Mouse (Mus musculus): ENCODE results near the gene Cdh13. TPM values are rescaled to one million over a fixed set of nuclear protein-coding genes. Genes with fewer than 3 reads are reported as not detected.

Gene Cdh13
- polyA plus RNA-seq, 1 experiment = 18.4 TPM

DNA sequence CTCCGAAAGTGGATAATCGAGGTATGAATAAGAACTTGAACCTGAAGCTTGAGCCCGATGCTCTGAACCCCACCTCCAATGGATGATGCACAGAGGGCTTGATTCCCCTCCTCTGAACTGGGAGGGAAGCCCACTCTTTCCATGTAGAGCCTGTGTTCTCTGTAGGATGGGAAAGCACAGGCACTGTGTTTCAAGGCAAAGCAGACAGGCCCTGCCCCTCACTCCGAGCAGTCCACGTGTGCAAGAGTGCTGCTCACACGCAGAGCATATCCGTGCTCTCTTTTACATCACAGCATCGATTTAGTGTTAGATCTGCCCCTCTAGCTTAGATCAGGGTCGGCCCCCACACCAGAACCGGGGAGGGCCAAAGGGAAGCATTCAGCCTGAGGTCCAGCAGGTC, 547.5 kb downstream of the Cdh13 start:
- 82% methylated on average over 10 of the region's 10 CpGs for WGBS
- Histone ChIP-seq H3K27me3 (ENCODE audit: control insufficient read depth, insufficient read depth, low read length) (no peaks in the 10 kb centered on the region; the same call in 1 of the 2 replicates), H3K27ac (ENCODE audit: insufficient read depth, low read length) (no peak overlapping the region), H3K4me1 (ENCODE audit: control insufficient read depth, insufficient read depth, low read length) (no peaks in the 10 kb centered on the region), H3K4me3 (replicated peaks; ENCODE audit: insufficient read depth, low read depth, low read length) (no peak overlapping the region)
- no peak for DNase-seq
- TF ChIP-seq CTCF (IDR thresholded peaks at IDR 0.05; ENCODE audit: borderline replicate concordance, insufficient read depth, low read depth, low read length) = no peak
- no peak for TF ChIP-seq POLR2A (IDR thresholded peaks at IDR 0.05; ENCODE audit: borderline replicate concordance, insufficient read depth, low read length)

DNA sequence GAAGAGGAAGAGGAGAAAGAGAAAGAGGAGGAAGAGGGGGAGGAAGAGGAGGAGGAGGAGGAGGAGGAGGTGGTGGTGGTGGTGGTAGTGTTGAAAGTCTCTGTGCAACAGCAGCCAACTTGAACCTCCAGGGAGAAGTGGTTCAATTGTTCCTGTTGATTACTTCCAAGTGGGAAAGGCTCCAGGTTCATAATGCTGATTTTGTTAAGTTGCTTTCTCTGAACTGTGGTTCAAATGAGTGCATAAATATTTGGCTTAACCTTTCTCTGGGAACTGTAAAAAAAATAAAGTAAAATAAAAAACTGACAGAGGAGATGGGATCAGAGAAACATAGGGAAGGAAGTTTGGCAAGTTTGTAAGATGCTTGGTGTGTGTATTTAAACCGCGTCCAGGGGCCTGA, 555.3 kb downstream of the Cdh13 start:
- H3K4me1 ChIP-seq (ENCODE audit: control insufficient read depth, insufficient read depth, low read length) = no peaks in the 10 kb centered on the region
- H3K27ac ChIP-seq (ENCODE audit: insufficient read depth, low read length) = no peak overlapping the region
- TF ChIP-seq CTCF (IDR thresholded peaks at IDR 0.05; ENCODE audit: borderline replicate concordance, insufficient read depth, low read depth, low read length) (no peak), POLR2A (IDR thresholded peaks at IDR 0.05; ENCODE audit: borderline replicate concordance, insufficient read depth, low read length) (no peak)
- no peak for DNase-seq
- H3K27me3 ChIP-seq (ENCODE audit: control insufficient read depth, insufficient read depth, low read length) = no peaks in the 10 kb centered on the region
- 56% methylated on average over 2 of the region's 2 CpGs for WGBS
- H3K4me3 ChIP-seq (replicated peaks; ENCODE audit: insufficient read depth, low read depth, low read length) = no peak overlapping the region

DNA sequence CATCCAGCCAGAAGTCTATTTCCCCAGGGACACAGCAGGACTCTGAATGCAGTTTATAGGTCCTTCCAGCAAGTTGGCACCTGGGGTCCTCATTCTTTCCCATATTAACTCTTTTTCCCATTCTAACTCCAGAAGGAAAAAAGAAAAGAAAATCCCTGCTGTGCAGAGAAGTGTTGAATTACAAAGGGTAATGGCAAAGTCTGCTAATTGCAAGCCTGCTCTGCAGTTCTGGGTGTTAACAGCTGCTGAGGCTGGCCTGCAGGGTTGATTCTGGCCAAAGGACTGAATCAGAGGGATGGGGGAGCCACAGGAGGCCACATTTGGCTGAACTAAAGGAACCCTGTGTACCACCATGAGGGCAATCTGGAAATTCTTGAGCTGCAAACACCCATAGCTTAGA, 562.2 kb downstream of the Cdh13 start:
- Histone ChIP-seq H3K27me3 (ENCODE audit: control insufficient read depth, insufficient read depth, low read length) (no peaks in the 10 kb centered on the region), H3K4me3 (replicated peaks; ENCODE audit: insufficient read depth, low read depth, low read length) (no peak overlapping the region), H3K4me1 (ENCODE audit: control insufficient read depth, insufficient read depth, low read length) (no peaks in the 10 kb centered on the region; the same call in 1 of the 2 replicates), H3K27ac (ENCODE audit: insufficient read depth, low read length) (no peak overlapping the region)
- TF ChIP-seq CTCF (IDR thresholded peaks at IDR 0.05; ENCODE audit: borderline replicate concordance, insufficient read depth, low read depth, low read length) = no peak
- TF ChIP-seq POLR2A (IDR thresholded peaks at IDR 0.05; ENCODE audit: borderline replicate concordance, insufficient read depth, low read length) = no peak
- no peak for DNase-seq

DNA sequence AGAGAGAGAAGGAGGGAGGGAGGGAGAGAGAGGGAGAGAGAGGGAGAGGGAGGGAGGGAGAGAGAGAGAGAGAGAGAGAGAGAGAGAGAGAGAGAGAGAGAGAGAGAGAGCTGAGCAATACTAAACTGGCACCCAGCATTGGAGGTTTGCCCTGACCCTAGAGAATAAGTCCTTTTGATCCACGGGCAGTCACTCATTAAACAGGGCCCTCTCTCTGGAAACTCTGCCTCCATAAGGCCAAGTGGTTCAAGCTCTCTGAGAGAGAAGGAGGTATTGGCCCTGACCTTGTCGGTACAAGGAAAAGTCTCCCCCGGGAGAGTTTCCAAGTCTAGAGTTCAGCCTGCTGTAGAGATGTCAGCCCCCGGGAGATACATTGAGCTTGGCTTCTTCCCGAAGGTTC, 564.5 kb downstream of the Cdh13 start:
- Histone ChIP-seq H3K27ac (ENCODE audit: insufficient read depth, low read length) (no peak overlapping the region), H3K27me3 (ENCODE audit: control insufficient read depth, insufficient read depth, low read length) (no peaks in the 10 kb centered on the region), H3K4me3 (replicated peaks; ENCODE audit: insufficient read depth, low read depth, low read length) (no peak overlapping the region), H3K4me1 (ENCODE audit: control insufficient read depth, insufficient read depth, low read length) (no peaks in the 10 kb centered on the region; the same call in 1 of the 2 replicates)
- TF ChIP-seq POLR2A (IDR thresholded peaks at IDR 0.05; ENCODE audit: borderline replicate concordance, insufficient read depth, low read length) (no peak), CTCF (IDR thresholded peaks at IDR 0.05; ENCODE audit: borderline replicate concordance, insufficient read depth, low read depth, low read length) (no peak)
- DNase-seq = no peak
- WGBS = 60% methylated on average over 5 of the region's 5 CpGs

DNA sequence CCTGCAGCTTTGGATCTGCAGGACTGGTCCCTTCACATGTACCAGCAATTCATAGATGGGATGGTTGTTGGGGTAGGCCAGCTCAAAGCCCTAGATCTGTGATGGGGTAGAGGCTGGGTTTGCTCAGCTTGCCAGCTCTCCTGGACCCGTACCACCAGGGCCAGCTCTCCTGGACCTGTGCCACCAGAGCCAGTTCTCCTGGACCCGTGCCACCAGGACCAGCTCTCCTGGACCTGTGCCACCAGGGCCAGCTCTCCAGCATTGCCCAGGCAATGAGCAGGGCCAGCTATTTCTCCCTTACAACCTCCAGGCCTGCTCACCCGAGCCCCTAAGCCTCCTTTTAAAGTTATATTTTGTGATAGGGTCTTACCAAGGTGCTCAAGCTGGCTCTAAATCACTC, 566.0 kb downstream of the Cdh13 start:
- TF ChIP-seq POLR2A (IDR thresholded peaks at IDR 0.05; ENCODE audit: borderline replicate concordance, insufficient read depth, low read length) (no peak), CTCF (IDR thresholded peaks at IDR 0.05; ENCODE audit: borderline replicate concordance, insufficient read depth, low read depth, low read length) (no peak)
- 27% methylated on average over 3 of the region's 3 CpGs for WGBS
- peak; percentile 41 to 50 for DNase-seq
- H3K27me3 ChIP-seq (ENCODE audit: control insufficient read depth, insufficient read depth, low read length) = no peaks in the 10 kb centered on the region
- no peak overlapping the region for H3K27ac ChIP-seq (ENCODE audit: insufficient read depth, low read length)
- H3K4me1 ChIP-seq (ENCODE audit: control insufficient read depth, insufficient read depth, low read length) = no peaks in the 10 kb centered on the region; the same call in 1 of the 2 replicates
- no peak overlapping the region for H3K4me3 ChIP-seq (replicated peaks; ENCODE audit: insufficient read depth, low read depth, low read length)

DNA sequence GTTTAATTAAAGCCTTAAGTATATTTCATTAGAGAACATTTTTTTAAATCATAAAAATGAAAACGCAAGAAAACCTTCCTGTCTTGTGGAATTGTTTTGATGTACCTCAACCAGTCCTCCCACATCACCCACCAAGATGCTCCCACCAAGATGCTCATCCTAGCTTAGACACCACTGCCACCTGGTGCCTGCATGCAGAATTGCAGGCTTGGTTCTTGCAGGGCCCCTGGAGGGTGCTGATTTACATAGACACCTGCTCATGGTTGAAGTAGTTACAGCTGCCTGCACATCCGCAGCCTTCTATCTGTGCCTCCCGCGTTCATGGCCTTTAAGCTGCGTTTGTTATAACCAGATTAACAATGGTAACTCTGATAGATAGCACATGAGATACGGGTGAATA, 566.8 kb downstream of the Cdh13 start:
- peak; percentile 45 to 64 for DNase-seq
- Histone ChIP-seq H3K27me3 (ENCODE audit: control insufficient read depth, insufficient read depth, low read length) (no peaks in the 10 kb centered on the region), H3K4me3 (replicated peaks; ENCODE audit: insufficient read depth, low read depth, low read length) (no peak overlapping the region), H3K27ac (ENCODE audit: insufficient read depth, low read length) (no peak overlapping the region), H3K4me1 (ENCODE audit: control insufficient read depth, insufficient read depth, low read length) (no peaks in the 10 kb centered on the region; the same call in 1 of the 2 replicates)
- 60% methylated on average over 6 of the region's 6 CpGs for WGBS
- TF ChIP-seq POLR2A (IDR thresholded peaks at IDR 0.05; ENCODE audit: borderline replicate concordance, insufficient read depth, low read length) (no peak), CTCF (IDR thresholded peaks at IDR 0.05; ENCODE audit: borderline replicate concordance, insufficient read depth, low read depth, low read length) (peak; percentile 91)

DNA sequence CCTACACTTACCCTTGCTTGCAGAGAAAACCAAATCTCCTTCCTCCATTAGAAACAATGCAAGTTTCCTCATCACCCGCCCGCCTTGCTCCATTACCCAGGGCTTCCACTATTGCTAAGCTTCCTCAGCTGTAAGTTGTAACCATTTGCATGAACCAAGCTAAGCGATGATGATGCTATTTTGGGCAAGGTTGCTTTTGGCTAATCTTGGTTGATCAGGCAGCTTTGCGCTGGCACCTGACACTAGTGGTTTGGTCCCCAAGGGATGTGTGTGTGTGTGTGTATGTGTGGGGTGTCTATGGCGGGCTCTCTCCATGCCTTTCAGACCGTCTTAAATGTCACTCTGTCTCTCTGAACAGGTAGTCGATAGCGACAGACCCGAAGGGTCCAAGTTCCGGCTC, 567.8 kb downstream of the Cdh13 start:
- H3K27me3 ChIP-seq (ENCODE audit: control insufficient read depth, insufficient read depth, low read length) = no peaks in the 10 kb centered on the region
- H3K4me3 ChIP-seq (replicated peaks; ENCODE audit: insufficient read depth, low read depth, low read length) = no peak overlapping the region
- H3K27ac ChIP-seq (ENCODE audit: insufficient read depth, low read length) = no peak overlapping the region
- H3K4me1 ChIP-seq (ENCODE audit: control insufficient read depth, insufficient read depth, low read length) = no peaks in the 10 kb centered on the region; the same call in 1 of the 2 replicates
- WGBS = 93% methylated on average over 10 of the region's 10 CpGs
- no peak for DNase-seq
- TF ChIP-seq CTCF (IDR thresholded peaks at IDR 0.05; ENCODE audit: borderline replicate concordance, insufficient read depth, low read depth, low read length) (no peak), POLR2A (IDR thresholded peaks at IDR 0.05; ENCODE audit: borderline replicate concordance, insufficient read depth, low read length) (no peak)

DNA sequence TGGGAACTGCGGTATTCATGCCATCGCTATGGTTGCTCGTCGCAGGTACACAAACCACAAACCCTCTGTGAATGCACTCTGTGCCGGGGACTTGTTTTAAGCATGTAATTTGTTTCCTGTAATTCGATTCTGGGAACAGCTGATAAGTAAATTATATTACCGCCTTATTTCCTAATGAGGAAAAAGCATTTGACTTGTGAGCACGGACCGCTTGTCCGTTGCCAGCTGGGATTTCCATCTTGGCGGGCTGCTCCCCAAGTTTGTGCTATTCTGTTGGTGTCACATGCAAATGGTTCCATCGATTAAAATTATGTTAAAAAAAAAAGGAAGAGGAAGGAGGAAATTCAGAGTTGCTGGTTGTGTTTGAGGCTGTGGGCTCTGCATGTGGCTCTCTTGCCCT, 569.3 kb downstream of the Cdh13 start:
- no peak for TF ChIP-seq POLR2A (IDR thresholded peaks at IDR 0.05; ENCODE audit: borderline replicate concordance, insufficient read depth, low read length)
- no peak for TF ChIP-seq CTCF (IDR thresholded peaks at IDR 0.05; ENCODE audit: borderline replicate concordance, insufficient read depth, low read depth, low read length)
- WGBS = 90% methylated on average over 12 of the region's 12 CpGs
- H3K27ac ChIP-seq (ENCODE audit: insufficient read depth, low read length) = no peak overlapping the region
- no peaks in the 10 kb centered on the region; the same call in 1 of the 2 replicates for H3K4me1 ChIP-seq (ENCODE audit: control insufficient read depth, insufficient read depth, low read length)
- DNase-seq = no peak
- no peaks in the 10 kb centered on the region for H3K27me3 ChIP-seq (ENCODE audit: control insufficient read depth, insufficient read depth, low read length)
- no peak overlapping the region for H3K4me3 ChIP-seq (replicated peaks; ENCODE audit: insufficient read depth, low read depth, low read length)
